Mouse (Mus musculus) myocyte (in vitro differentiated cells): ENCODE measurements around the gene Lcorl.

Source experiments
- CEBPB ChIP-seq: IDR thresholded peaks from 2 replicates; pipeline ENCODE4 v1.6.1; 2011; ENCODE audit warnings: mild to moderate bottlenecking, moderate library complexity; ENCODE audit not compliant: poor library complexity, insufficient read depth, severe bottlenecking
- E2F4 ChIP-seq: IDR thresholded peaks from one replicate; pipeline ENCODE4 v1.6.1; 2011; ENCODE audit warnings: mild to moderate bottlenecking, control low read depth, moderate library complexity; ENCODE audit not compliant: insufficient read depth
- MAX ChIP-seq: IDR thresholded peaks from one replicate; pipeline ENCODE4 v1.6.1; 2011; ENCODE audit warnings: low read depth, mild to moderate bottlenecking, control low read depth
- POLR2A ChIP-seq: IDR thresholded peaks from one replicate; pipeline ENCODE4 v1.6.1; 2011; ENCODE audit warnings: low read depth, mild to moderate bottlenecking, control low read depth, moderate library complexity; ENCODE audit not compliant: insufficient read length
- TCF12 ChIP-seq: IDR thresholded peaks from one replicate; pipeline ENCODE4 v1.6.1; 2011; ENCODE audit warnings: mild to moderate bottlenecking, control low read depth; ENCODE audit not compliant: poor library complexity, insufficient read depth, severe bottlenecking

- TF ChIP-seq TCF12 (no peak), POLR2A (no peak), CEBPB (no peak), E2F4 (no peak), MAX (no peak)
Observed at GRCm38 (mm10) chr5:45718848-45719488, 138.4 kb downstream of the Lcorl start.
